Comparison of ENCODE assay signal across 9 mouse cellular contexts in the genomic region with DNA sequence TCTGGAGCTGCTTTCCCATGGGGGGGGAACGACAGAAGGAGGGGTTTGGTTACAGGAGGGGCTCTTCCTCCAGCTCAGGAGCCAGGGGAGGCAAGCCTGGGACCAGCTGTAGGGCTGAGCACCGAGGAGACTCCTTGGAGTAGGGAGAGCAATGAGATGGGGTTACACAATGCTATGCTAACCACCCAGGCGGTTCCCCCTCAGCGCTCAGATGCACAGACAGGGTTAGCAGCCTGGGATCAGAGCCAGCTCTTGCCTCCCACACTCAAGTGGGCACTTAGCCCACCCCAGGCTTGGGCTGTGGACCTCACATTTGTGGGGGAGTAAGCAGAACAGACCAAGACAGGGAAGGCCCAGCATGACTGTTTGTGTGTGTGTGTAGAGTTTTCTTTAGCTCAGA. TPM values are rescaled to one million over a fixed set of nuclear protein-coding genes. Genes with fewer than 3 reads are reported as not detected.
DNase-seq lines count a peak whose midpoint lies in the region; ATAC-seq and TF ChIP-seq lines count a peak whose summit lies in the region.
"Had no signal": no experiment of that assay in that cellular context is flagged by ENCODE, and none has a peak within 500 bp of the region (broad histone marks: within the 10 kb centered on the region; RNA-seq: fewer than 3 reads in every experiment).

No protein-coding gene starts in this region.

- no peaks in the 10 kb centered on the region for H3K9me3 ChIP-seq in forebrain, embryonic 10.5 days
- no peaks in the 10 kb centered on the region for H3K9me3 ChIP-seq in forebrain, embryonic 11.5 days (ENCODE audit: control insufficient read depth, low read length)

- H3K36me3 ChIP-seq in forebrain, embryonic 10.5 days (replicated peaks), result no peaks in the 10 kb centered on the region
- no peaks in the 10 kb centered on the region for H3K36me3 ChIP-seq in forebrain, embryonic 11.5 days (ENCODE audit: control insufficient read depth, insufficient read depth, low read length)
- no peaks in the 10 kb centered on the region for H3K36me3 ChIP-seq in spleen, adult 2 months (ENCODE audit: control insufficient read depth, insufficient read depth, low read length)

- H3K4me2 ChIP-seq in forebrain, embryonic 11.5 days (ENCODE audit: low read depth, low read length, severe bottlenecking), result no peak overlapping the region

- H3K27ac ChIP-seq in forebrain, embryonic 10.5 days, result 0 out of 2 replicates have a peak overlapping the region, but pooled peaks have one; percentile 21
- H3K27ac ChIP-seq in forebrain, embryonic 11.5 days (ENCODE audit: low read depth, low read length), result no peak overlapping the region
- H3K27ac ChIP-seq in spleen, adult 2 months (ENCODE audit: insufficient read depth, low read length), result peak overlapping the region; percentile 28; the same call in 1 of the 2 replicates

- no peak for TF ChIP-seq POLR2A in spleen, adult 2 months (IDR thresholded peaks at IDR 0.05; ENCODE audit: low read depth, low read length)

- H3K27me3 ChIP-seq in forebrain, embryonic 10.5 days (ENCODE audit: poor library complexity, severe bottlenecking), result no peaks in the 10 kb centered on the region
- H3K27me3 ChIP-seq in forebrain, embryonic 11.5 days (ENCODE audit: control insufficient read depth, insufficient read depth, low read length), result no peaks in the 10 kb centered on the region
- H3K27me3 ChIP-seq in spleen, adult 2 months (ENCODE audit: control insufficient read depth, insufficient read depth, low read length), result no peaks in the 10 kb centered on the region

- H3K9ac ChIP-seq in forebrain, embryonic 11.5 days (ENCODE audit: low read length), result no peak overlapping the region

- no peak overlapping the region for H3K4me3 ChIP-seq in forebrain, embryonic 10.5 days
- no peak overlapping the region for H3K4me3 ChIP-seq in forebrain, embryonic 11.5 days (ENCODE audit: low read depth, low read length)
- H3K4me3 ChIP-seq in spleen, adult 2 months (ENCODE audit: extremely low read depth, insufficient read depth, insufficient read length), result no peak overlapping the region

- no peak for ATAC-seq in forebrain, embryonic 11.5 days (replicated peaks; ENCODE audit: low FRiP score)

- H3K4me1 ChIP-seq in forebrain, embryonic 10.5 days, result peaks cover 14% of the 10 kb centered on the region
- H3K4me1 ChIP-seq in forebrain, embryonic 11.5 days (replicated peaks; ENCODE audit: control insufficient read depth, insufficient read depth, low read length), result no peaks in the 10 kb centered on the region
- peaks cover 43% of the 10 kb centered on the region for H3K4me1 ChIP-seq in spleen, adult 2 months (ENCODE audit: control insufficient read depth, insufficient read depth, insufficient read length)

- no peak for TF ChIP-seq CTCF in spleen, adult 2 months (IDR thresholded peaks at IDR 0.05; ENCODE audit: extremely low read depth, insufficient read depth, insufficient read length, insufficient replicate concordance)

- DNase-seq in forebrain, embryonic 10.5 days (ENCODE audit: extremely low spot score, low spot score), result no peak
- DNase-seq in forebrain, embryonic 11.5 days (ENCODE audit: low spot score), result no peak
- no peak for DNase-seq in spleen, adult 2 months (ENCODE audit: low read depth in 1 of 2, low spot score in 2 of 2)
- no peak for DNase-seq in spleen, postnatal 4 days (ENCODE audit: low spot score in 2 of 2)
- DNase-seq in kidney, postnatal 10 days, result peak; percentile 67
- DNase-seq in lung, postnatal 14 days, result peak; percentile 55
- no peak for DNase-seq in thymus, postnatal 10 days (ENCODE audit: low spot score in 2 of 2)
- no peak for DNase-seq in cerebellum, adult 18-20 months

- 81% methylated on average over 4 of the region's 4 CpGs for WGBS in forebrain, embryonic 10.5 days
- WGBS in forebrain, embryonic 11.5 days, result 66% methylated on average over 4 of the region's 4 CpGs
- WGBS in spleen, adult 2 months, result 55% methylated on average over 4 of the region's 4 CpGs

RNA-seq across cellular contexts. Expression of gene Sema3g, which starts 9.3 kb away (rescaled TPM):
- 0.61 and 0.66 TPM in 2 replicates for polyA plus RNA-seq in forebrain, embryonic 10.5 days (2016; fragmentation: Nextera tagmentation; extraction: Ambion mirVana)
- polyA plus RNA-seq in forebrain, embryonic 11.5 days (2014; fragmentation: Nextera tagmentation; extraction: Ambion mirVana), result 0.13 and 0.16 TPM in 2 replicates
- polyA plus RNA-seq in spleen, adult 2 months (2012; rRNA removed), result 4.0 and 4.3 TPM in 2 replicates

RNA-seq across cellular contexts. Expression of gene Nisch, which starts 10.2 kb away (rescaled TPM):
- 401 and 402 TPM in 2 replicates for polyA plus RNA-seq in forebrain, embryonic 10.5 days (2016; fragmentation: Nextera tagmentation; extraction: Ambion mirVana)
- 399 and 407 TPM in 2 replicates for polyA plus RNA-seq in forebrain, embryonic 11.5 days (2014; fragmentation: Nextera tagmentation; extraction: Ambion mirVana)
- polyA plus RNA-seq in spleen, adult 2 months (2012; rRNA removed), result 257 and 263 TPM in 2 replicates

RNA-seq across cellular contexts. Expression of gene Tnnc1, which starts 18.9 kb away (rescaled TPM):
- 0.67 and 0.84 TPM in 2 replicates for polyA plus RNA-seq in forebrain, embryonic 10.5 days (2016; fragmentation: Nextera tagmentation; extraction: Ambion mirVana)
- polyA plus RNA-seq in forebrain, embryonic 11.5 days (2014; fragmentation: Nextera tagmentation; extraction: Ambion mirVana), result 0.59 and 0.83 TPM in 2 replicates
- 0.18 and 0.62 TPM in 2 replicates for polyA plus RNA-seq in spleen, adult 2 months (2012; rRNA removed)
- polyA plus RNA-seq: liver, adult 2 months had no signal

RNA-seq across cellular contexts. Expression of gene Phf7, which starts 24.1 kb away (rescaled TPM):
- polyA plus RNA-seq in forebrain, embryonic 10.5 days (2016; fragmentation: Nextera tagmentation; extraction: Ambion mirVana), result 14.0 and 16.4 TPM in 2 replicates
- polyA plus RNA-seq in forebrain, embryonic 11.5 days (2014; fragmentation: Nextera tagmentation; extraction: Ambion mirVana), result 14.3 and 14.4 TPM in 2 replicates
- polyA plus RNA-seq in spleen, adult 2 months (2012; rRNA removed), result 4.9 and 6.3 TPM in 2 replicates

RNA-seq across cellular contexts. Expression of gene Bap1, which starts 24.3 kb away (rescaled TPM):
- polyA plus RNA-seq in forebrain, embryonic 10.5 days (2016; fragmentation: Nextera tagmentation; extraction: Ambion mirVana), result 146 and 151 TPM in 2 replicates
- polyA plus RNA-seq in forebrain, embryonic 11.5 days (2014; fragmentation: Nextera tagmentation; extraction: Ambion mirVana), result 121 and 137 TPM in 2 replicates
- 31.8 and 40.6 TPM in 2 replicates for polyA plus RNA-seq in spleen, adult 2 months (2012; rRNA removed)

Comparison
In these comparisons a context has a peak if more than half of its experiments do, and no peak if none do; other contexts are left out.
1. DNase-seq: peak in kidney, postnatal 10 days (single experiment) and lung, postnatal 14 days (single experiment); none in forebrain, embryonic 10.5 days (single experiment), forebrain, embryonic 11.5 days (single experiment), spleen, adult 2 months (0 of 2), spleen, postnatal 4 days (0 of 2), thymus, postnatal 10 days (0 of 2) and cerebellum, adult 18-20 months (0 of 2).